Comparison of ENCODE assay signal across 15 mouse cellular contexts in genomic region chr1:39410085-39410821, GRCm38 (mm10). TPM values are rescaled to one million over a fixed set of nuclear protein-coding genes. Genes with fewer than 3 reads are reported as not detected.
DNase-seq lines count a peak whose midpoint lies in the region; ATAC-seq lines count a peak whose summit lies in the region.
"Had no signal": no experiment of that assay in that cellular context is flagged by ENCODE, and none has a peak within 500 bp of the region (broad histone marks: within the 10 kb centered on the region; RNA-seq: fewer than 3 reads in every experiment).

No protein-coding gene starts in this region.

- no peaks in the 10 kb centered on the region for H3K9me3 ChIP-seq in embryonic facial prominence, embryonic 14.5 days (ENCODE audit: control insufficient read depth, low read length)
- no peaks in the 10 kb centered on the region for H3K9me3 ChIP-seq in embryonic facial prominence, embryonic 10.5 days
- no peaks in the 10 kb centered on the region; the same call in 1 of the 2 replicates for H3K9me3 ChIP-seq in midbrain, embryonic 11.5 days (ENCODE audit: control insufficient read depth, low read length)
- no peaks in the 10 kb centered on the region for H3K9me3 ChIP-seq in midbrain, embryonic 10.5 days (replicated peaks)
- H3K9me3 ChIP-seq: liver, embryonic 12.5 days; midbrain, embryonic 13.5 days had no signal

- 72% methylated on average over 19 of the region's 19 CpGs for whole genome bisulfite sequencing in embryonic facial prominence, embryonic 14.5 days
- 81% methylated on average over 19 of the region's 19 CpGs for WGBS in embryonic facial prominence, embryonic 10.5 days
- 87% methylated on average over 19 of the region's 19 CpGs for WGBS in midbrain, embryonic 11.5 days
- 93% methylated on average over 19 of the region's 19 CpGs for WGBS in midbrain, embryonic 10.5 days

- ATAC-seq in embryonic facial prominence, embryonic 14.5 days (ENCODE audit: low read depth) = peak; percentile 53; the same call in 1 of the 2 replicates
- no peak for ATAC-seq in midbrain, embryonic 11.5 days (ENCODE audit: low FRiP score)
- ATAC-seq: forebrain, embryonic 14.5 days; hindbrain, embryonic 16.5 days; liver, embryonic 12.5 days; midbrain, embryonic 13.5 days had no signal

- H3K4me1 ChIP-seq in embryonic facial prominence, embryonic 14.5 days (ENCODE audit: control insufficient read depth, insufficient read depth, low read length) = peaks cover 5% of the 10 kb centered on the region; the same call in 1 of the 2 replicates
- H3K4me1 ChIP-seq in embryonic facial prominence, embryonic 10.5 days = peaks cover 11% of the 10 kb centered on the region; the same call in 1 of the 2 replicates
- H3K4me1 ChIP-seq in midbrain, embryonic 11.5 days (ENCODE audit: control insufficient read depth, insufficient read depth, low read length) = no peaks in the 10 kb centered on the region
- 0 out of 2 replicates have a peak, but pooled peaks cover 3% of the 10 kb centered on the region for H3K4me1 ChIP-seq in midbrain, embryonic 10.5 days

- H3K4me3 ChIP-seq in embryonic facial prominence, embryonic 14.5 days (ENCODE audit: low read depth, low read length) = no peak overlapping the region
- no peak overlapping the region for H3K4me3 ChIP-seq in embryonic facial prominence, embryonic 10.5 days
- no peak overlapping the region for H3K4me3 ChIP-seq in midbrain, embryonic 11.5 days (ENCODE audit: low read depth, low read length)
- no peak overlapping the region for H3K4me3 ChIP-seq in midbrain, embryonic 10.5 days
- H3K4me3 ChIP-seq: liver, embryonic 12.5 days; midbrain, embryonic 13.5 days; neural tube, embryonic 12.5 days had no signal

- DNase-seq in embryonic facial prominence, embryonic 14.5 days (ENCODE audit: low spot score) = peak; percentile 21
- DNase-seq in embryonic facial prominence, embryonic 10.5 days (ENCODE audit: low spot score) = no peak
- peak; percentile 23 for DNase-seq in midbrain, embryonic 11.5 days (ENCODE audit: low spot score, missing footprints)
- DNase-seq in midbrain, embryonic 10.5 days (ENCODE audit: low spot score) = no peak
- peak; percentile 35 to 56 for DNase-seq in kidney, postnatal 4 days
- no peak for DNase-seq in cerebellum, adult 9-10 months
- no peak for DNase-seq in frontal cortex, postnatal 14 days (ENCODE audit: low spot score in 2 of 2)
- no peak for DNase-seq in layer of hippocampus, adult 18-20 months (ENCODE audit: low spot score in 2 of 2)
- DNase-seq: cerebellum, adult 11 months; right cerebral cortex, adult 18-20 months had no signal

- no peak overlapping the region for H3K4me2 ChIP-seq in embryonic facial prominence, embryonic 14.5 days (ENCODE audit: low read depth, low read length)
- H3K4me2 ChIP-seq in midbrain, embryonic 11.5 days = no peak overlapping the region
- H3K4me2 ChIP-seq: liver, embryonic 12.5 days; midbrain, embryonic 13.5 days; neural tube, embryonic 12.5 days had no signal

- no peaks in the 10 kb centered on the region for H3K36me3 ChIP-seq in embryonic facial prominence, embryonic 14.5 days (ENCODE audit: control insufficient read depth, insufficient read depth, low read length)
- no peaks in the 10 kb centered on the region for H3K36me3 ChIP-seq in embryonic facial prominence, embryonic 10.5 days (replicated peaks)
- H3K36me3 ChIP-seq in midbrain, embryonic 11.5 days (ENCODE audit: control insufficient read depth, insufficient read depth, low read length) = no peaks in the 10 kb centered on the region
- no peaks in the 10 kb centered on the region for H3K36me3 ChIP-seq in midbrain, embryonic 10.5 days
- H3K36me3 ChIP-seq: midbrain, embryonic 13.5 days; neural tube, embryonic 12.5 days had no signal

- H3K27ac ChIP-seq in embryonic facial prominence, embryonic 14.5 days (replicated peaks; ENCODE audit: low read depth, low read length) = no peak overlapping the region
- no peak overlapping the region for H3K27ac ChIP-seq in embryonic facial prominence, embryonic 10.5 days (replicated peaks)
- no peak overlapping the region for H3K27ac ChIP-seq in midbrain, embryonic 11.5 days (ENCODE audit: low read depth, low read length)
- H3K27ac ChIP-seq in midbrain, embryonic 10.5 days (replicated peaks) = no peak overlapping the region
- H3K27ac ChIP-seq: liver, embryonic 12.5 days; midbrain, embryonic 13.5 days; neural tube, embryonic 12.5 days had no signal

- H3K27me3 ChIP-seq in embryonic facial prominence, embryonic 14.5 days (replicated peaks; ENCODE audit: control insufficient read depth, insufficient read depth, low read length) = no peaks in the 10 kb centered on the region
- no peaks in the 10 kb centered on the region for H3K27me3 ChIP-seq in embryonic facial prominence, embryonic 10.5 days (replicated peaks; ENCODE audit: low read depth, poor library complexity, severe bottlenecking)
- H3K27me3 ChIP-seq in midbrain, embryonic 11.5 days (ENCODE audit: control insufficient read depth, insufficient read depth, low read length) = no peaks in the 10 kb centered on the region
- no peaks in the 10 kb centered on the region for H3K27me3 ChIP-seq in midbrain, embryonic 10.5 days (ENCODE audit: low read depth, poor library complexity, severe bottlenecking)
- H3K27me3 ChIP-seq: liver, embryonic 12.5 days; midbrain, embryonic 13.5 days; neural tube, embryonic 12.5 days had no signal

- no peak overlapping the region for H3K9ac ChIP-seq in embryonic facial prominence, embryonic 14.5 days (ENCODE audit: low read depth, low read length)
- H3K9ac ChIP-seq in midbrain, embryonic 11.5 days (ENCODE audit: low read length) = no peak overlapping the region
- H3K9ac ChIP-seq: liver, embryonic 12.5 days; midbrain, embryonic 13.5 days; neural tube, embryonic 12.5 days had no signal

RNA-seq across cellular contexts. Expression of gene Rpl31, which starts 42.6 kb away (rescaled TPM):
- 754 and 803 TPM in 2 replicates for polyA plus RNA-seq in embryonic facial prominence, embryonic 14.5 days (2014; fragmentation: Nextera tagmentation; extraction: Ambion mirVana)
- 487 and 499 TPM in 2 replicates for polyA plus RNA-seq in embryonic facial prominence, embryonic 10.5 days (2016; fragmentation: Nextera tagmentation; extraction: Ambion mirVana)
- polyA plus RNA-seq in midbrain, embryonic 11.5 days (2014; fragmentation: Nextera tagmentation; extraction: Ambion mirVana) = 430 and 474 TPM in 2 replicates
- polyA plus RNA-seq in midbrain, embryonic 10.5 days (2016; fragmentation: Nextera tagmentation; extraction: Ambion mirVana) = 416 and 468 TPM in 2 replicates
- total RNA-seq in layer of hippocampus, adult 18-20 months (2021) = 100 to 1,000 TPM; 514 to 526 TPM

Comparison
In these comparisons a context has a peak if more than half of its experiments do, and no peak if none do; other contexts are left out.
1. DNase-seq: peak in embryonic facial prominence, embryonic 14.5 days (single experiment), midbrain, embryonic 11.5 days (single experiment) and kidney, postnatal 4 days (2 of 2); none in embryonic facial prominence, embryonic 10.5 days (single experiment), midbrain, embryonic 10.5 days (single experiment), cerebellum, adult 9-10 months (single experiment), frontal cortex, postnatal 14 days (0 of 2) and layer of hippocampus, adult 18-20 months (0 of 2).